13 mouse cellular contexts compared by ENCODE assay signal in the genomic region with DNA sequence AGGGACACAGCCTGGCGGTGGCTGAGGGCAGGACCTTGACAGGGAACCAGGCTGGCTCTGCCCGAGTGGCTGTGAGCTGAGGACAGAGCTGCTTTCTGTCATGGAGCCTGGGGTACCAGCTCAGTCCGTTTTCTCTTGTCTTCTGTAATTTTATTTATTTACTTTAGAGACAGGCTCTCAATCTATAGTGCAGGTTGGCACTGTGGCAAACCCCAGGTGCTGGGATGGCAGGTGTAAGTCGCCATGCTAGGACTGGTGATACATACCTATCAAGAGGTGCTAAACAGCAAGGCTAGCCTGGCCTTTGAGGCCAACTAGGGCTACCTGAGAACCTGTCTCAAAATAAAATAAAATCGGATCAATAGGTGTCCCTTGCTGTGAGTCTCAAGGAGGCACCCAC. TPM values are rescaled to one million over a fixed set of nuclear protein-coding genes. Genes with fewer than 3 reads are reported as not detected.
A peak's percentile ranks its signal among the peaks of the same experiment; 100 is the strongest.
DNase-seq lines count a peak whose midpoint lies in the region; ATAC-seq and TF ChIP-seq lines count a peak whose summit lies in the region.
"Had no signal": no experiment of that assay in that cellular context is flagged by ENCODE, and none has a peak within 500 bp of the region (broad histone marks: within the 10 kb centered on the region; RNA-seq: fewer than 3 reads in every experiment).

No protein-coding gene starts in this region.

- H3ac ChIP-seq in myocyte (ENCODE audit: control insufficient read depth, insufficient read length): no peak overlapping the region

- ATAC-seq in forebrain, embryonic 16.5 days: no peak
- no peak for ATAC-seq in limb, embryonic 11.5 days (ENCODE audit: insufficient number of reproducible peaks, low FRiP score, low TSS enrichment, low read depth)
- ATAC-seq in hindbrain, embryonic 16.5 days: 0 out of 2 replicates have a peak, but pooled peaks have one; percentile 1

- H3K27me3 ChIP-seq in forebrain, embryonic 10.5 days (ENCODE audit: poor library complexity, severe bottlenecking): peaks cover 37% of the 10 kb centered on the region
- H3K27me3 ChIP-seq in forebrain, embryonic 16.5 days (replicated peaks; ENCODE audit: control insufficient read depth, insufficient read depth, low read length): no peaks in the 10 kb centered on the region
- H3K27me3 ChIP-seq in limb, embryonic 11.5 days (ENCODE audit: control insufficient read depth, insufficient read depth, low read length): no peaks in the 10 kb centered on the region
- H3K27me3 ChIP-seq in limb, embryonic 10.5 days (ENCODE audit: low read depth, poor library complexity, severe bottlenecking): peaks cover 40% of the 10 kb centered on the region
- H3K27me3 ChIP-seq in hindbrain, embryonic 16.5 days (replicated peaks; ENCODE audit: control insufficient read depth, insufficient read depth, low read length): no peaks in the 10 kb centered on the region
- no peaks in the 10 kb centered on the region for H3K27me3 ChIP-seq in myocyte (ENCODE audit: control insufficient read depth, insufficient read depth, insufficient read length)

- no peak for TF ChIP-seq POLR2A in myocyte (IDR thresholded peaks at IDR 0.05; ENCODE audit: insufficient read length, low read depth)

- peaks cover 4% of the 10 kb centered on the region; the same call in 1 of the 2 replicates for H3K36me3 ChIP-seq in forebrain, embryonic 10.5 days (replicated peaks)
- H3K36me3 ChIP-seq in forebrain, embryonic 16.5 days (ENCODE audit: control insufficient read depth, insufficient read depth): no peaks in the 10 kb centered on the region
- no peaks in the 10 kb centered on the region for H3K36me3 ChIP-seq in limb, embryonic 11.5 days (ENCODE audit: control insufficient read depth, insufficient read depth, low read length)
- H3K36me3 ChIP-seq in limb, embryonic 10.5 days: no peaks in the 10 kb centered on the region
- no peaks in the 10 kb centered on the region for H3K36me3 ChIP-seq in hindbrain, embryonic 16.5 days (ENCODE audit: control insufficient read depth, insufficient read depth, low read length)
- no peaks in the 10 kb centered on the region for H3K36me3 ChIP-seq in myocyte (ENCODE audit: control insufficient read depth, insufficient read depth)

- WGBS in forebrain, embryonic 10.5 days: 68% methylated on average over 5 of the region's 5 CpGs
- WGBS in forebrain, embryonic 16.5 days: 67% methylated on average over 5 of the region's 5 CpGs
- WGBS in limb, embryonic 11.5 days: 63% methylated on average over 5 of the region's 5 CpGs
- WGBS in limb, embryonic 10.5 days: 67% methylated on average over 5 of the region's 5 CpGs
- 64% methylated on average over 5 of the region's 5 CpGs for WGBS in hindbrain, embryonic 16.5 days

- no peak overlapping the region for H3K27ac ChIP-seq in forebrain, embryonic 10.5 days
- no peak overlapping the region for H3K27ac ChIP-seq in forebrain, embryonic 16.5 days (ENCODE audit: low read length)
- H3K27ac ChIP-seq in limb, embryonic 11.5 days (replicated peaks; ENCODE audit: low read depth, low read length): no peak overlapping the region
- no peak overlapping the region for H3K27ac ChIP-seq in limb, embryonic 10.5 days
- H3K27ac ChIP-seq in hindbrain, embryonic 16.5 days (ENCODE audit: low read depth, low read length): no peak overlapping the region

- no peaks in the 10 kb centered on the region for H3K79me2 ChIP-seq in myocyte (ENCODE audit: control insufficient read depth, insufficient read depth)

- H3K4me2 ChIP-seq in forebrain, embryonic 16.5 days (ENCODE audit: low read length): no peak overlapping the region
- H3K4me2 ChIP-seq in limb, embryonic 11.5 days (ENCODE audit: low read depth, severe bottlenecking): peak overlapping the region; percentile 81; the same call in 1 of the 2 replicates
- peak overlapping the region; percentile 94; the same call in 1 of the 2 replicates for H3K4me2 ChIP-seq in hindbrain, embryonic 16.5 days (ENCODE audit: low read length)
- peak overlapping the region; percentile 81 for H3K4me2 ChIP-seq in myocyte (ENCODE audit: low read depth)

- peaks cover 46% of the 10 kb centered on the region for H3K4me1 ChIP-seq in forebrain, embryonic 10.5 days
- peaks cover 13% of the 10 kb centered on the region for H3K4me1 ChIP-seq in forebrain, embryonic 16.5 days (replicated peaks; ENCODE audit: control insufficient read depth, insufficient read depth, low read length)
- peaks cover 17% of the 10 kb centered on the region for H3K4me1 ChIP-seq in limb, embryonic 11.5 days (ENCODE audit: control insufficient read depth, insufficient read depth, low read length)
- peaks cover 45% of the 10 kb centered on the region for H3K4me1 ChIP-seq in limb, embryonic 10.5 days
- peaks cover 11% of the 10 kb centered on the region for H3K4me1 ChIP-seq in hindbrain, embryonic 16.5 days (ENCODE audit: control insufficient read depth, insufficient read depth, low read depth, low read length)

- no peaks in the 10 kb centered on the region for H3K9me3 ChIP-seq in forebrain, embryonic 10.5 days
- H3K9me3 ChIP-seq in forebrain, embryonic 16.5 days (ENCODE audit: control insufficient read depth, low read length): no peaks in the 10 kb centered on the region
- H3K9me3 ChIP-seq in limb, embryonic 11.5 days (ENCODE audit: control insufficient read depth, low read length): no peaks in the 10 kb centered on the region
- H3K9me3 ChIP-seq in limb, embryonic 10.5 days (replicated peaks): no peaks in the 10 kb centered on the region
- no peaks in the 10 kb centered on the region for H3K9me3 ChIP-seq in hindbrain, embryonic 16.5 days (ENCODE audit: control insufficient read depth, low read length)

- no peak for DNase-seq in forebrain, embryonic 10.5 days (ENCODE audit: extremely low spot score, low spot score)
- DNase-seq in limb, embryonic 11.5 days (ENCODE audit: low spot score): no peak
- DNase-seq in limb, embryonic 10.5 days (ENCODE audit: low spot score): no peak
- no peak for DNase-seq in left cerebral cortex, adult 11 months (ENCODE audit: low spot score)
- DNase-seq in kidney, postnatal 10 days: no peak
- DNase-seq: cerebellum, postnatal 36 days; kidney, adult 18-20 months; spleen, adult 18-20 months; thymus, postnatal 14 days had no signal

- peak overlapping the region; percentile 62; the same call in 1 of the 2 replicates for H3K4me3 ChIP-seq in forebrain, embryonic 10.5 days
- no peak overlapping the region for H3K4me3 ChIP-seq in forebrain, embryonic 16.5 days (replicated peaks; ENCODE audit: low read length)
- no peak overlapping the region; the same call in 1 of the 2 replicates for H3K4me3 ChIP-seq in limb, embryonic 11.5 days (ENCODE audit: low read depth, low read length)
- no peak overlapping the region for H3K4me3 ChIP-seq in limb, embryonic 10.5 days
- H3K4me3 ChIP-seq in hindbrain, embryonic 16.5 days (ENCODE audit: low read length): peak overlapping the region; percentile 59; the same call in 1 of the 2 replicates
- peak overlapping the region; percentile 18 for H3K4me3 ChIP-seq in myocyte

- no peak overlapping the region for H3K9ac ChIP-seq in forebrain, embryonic 16.5 days (replicated peaks; ENCODE audit: low read depth, low read length)
- H3K9ac ChIP-seq in limb, embryonic 11.5 days (ENCODE audit: low read length): no peak overlapping the region
- no peak overlapping the region; the same call in none of the 2 replicates for H3K9ac ChIP-seq in hindbrain, embryonic 16.5 days (ENCODE audit: low read depth, low read length)

RNA-seq across cellular contexts. Expression of a gene that starts 7.0 kb away (rescaled TPM):
- polyA plus RNA-seq in forebrain, embryonic 10.5 days (2016; fragmentation: Nextera tagmentation; extraction: Ambion mirVana): 4.7 and 5.9 TPM in 2 replicates
- polyA plus RNA-seq in forebrain, embryonic 16.5 days (2015; fragmentation: Nextera tagmentation; extraction: Ambion mirVana): 11.2 and 13.4 TPM in 2 replicates
- polyA plus RNA-seq in limb, embryonic 11.5 days (2014; fragmentation: Nextera tagmentation; extraction: Ambion mirVana): 3.8 and 3.9 TPM in 2 replicates
- polyA plus RNA-seq in limb, embryonic 10.5 days (2016; fragmentation: Nextera tagmentation; extraction: Ambion mirVana): 2.8 and 4.0 TPM in 2 replicates
- 16.3 and 18.5 TPM in 2 replicates for polyA plus RNA-seq in hindbrain, embryonic 16.5 days (2015; fragmentation: Nextera tagmentation; extraction: Ambion mirVana)
- 11.9 TPM for polyA plus RNA-seq in myocyte (2012; fragmentation: generic; extraction: Trizol)

RNA-seq across cellular contexts. Expression of a gene that starts 16.5 kb away (rescaled TPM):
- polyA plus RNA-seq in forebrain, embryonic 10.5 days (2016; fragmentation: Nextera tagmentation; extraction: Ambion mirVana): 4.8 and 5.7 TPM in 2 replicates
- polyA plus RNA-seq in forebrain, embryonic 16.5 days (2015; fragmentation: Nextera tagmentation; extraction: Ambion mirVana): 7.4 and 8.3 TPM in 2 replicates
- polyA plus RNA-seq in limb, embryonic 11.5 days (2014; fragmentation: Nextera tagmentation; extraction: Ambion mirVana): 4.9 and 5.1 TPM in 2 replicates
- polyA plus RNA-seq in limb, embryonic 10.5 days (2016; fragmentation: Nextera tagmentation; extraction: Ambion mirVana): 4.4 and 5.0 TPM in 2 replicates
- polyA plus RNA-seq in hindbrain, embryonic 16.5 days (2015; fragmentation: Nextera tagmentation; extraction: Ambion mirVana): 6.8 and 7.9 TPM in 2 replicates
- polyA plus RNA-seq in myocyte (2012; fragmentation: generic; extraction: Trizol): 5.8 TPM

RNA-seq across cellular contexts. Expression of a gene that starts 17.7 kb away (rescaled TPM):
- polyA plus RNA-seq in forebrain, embryonic 10.5 days (2016; fragmentation: Nextera tagmentation; extraction: Ambion mirVana): 184 and 186 TPM in 2 replicates
- 152 and 167 TPM in 2 replicates for polyA plus RNA-seq in forebrain, embryonic 16.5 days (2015; fragmentation: Nextera tagmentation; extraction: Ambion mirVana)
- 154 and 161 TPM in 2 replicates for polyA plus RNA-seq in limb, embryonic 11.5 days (2014; fragmentation: Nextera tagmentation; extraction: Ambion mirVana)
- 174 and 187 TPM in 2 replicates for polyA plus RNA-seq in limb, embryonic 10.5 days (2016; fragmentation: Nextera tagmentation; extraction: Ambion mirVana)
- polyA plus RNA-seq in hindbrain, embryonic 16.5 days (2015; fragmentation: Nextera tagmentation; extraction: Ambion mirVana): 168 and 190 TPM in 2 replicates
- 141 TPM for polyA plus RNA-seq in myocyte (2012; fragmentation: generic; extraction: Trizol)

RNA-seq across cellular contexts. Expression of a gene that starts 36.5 kb away (rescaled TPM):
- 0.36 and 0.38 TPM in 2 replicates for polyA plus RNA-seq in forebrain, embryonic 10.5 days (2016; fragmentation: Nextera tagmentation; extraction: Ambion mirVana)
- 1.6 and 1.9 TPM in 2 replicates for polyA plus RNA-seq in forebrain, embryonic 16.5 days (2015; fragmentation: Nextera tagmentation; extraction: Ambion mirVana)
- 0.09 and 0.34 TPM in 2 replicates for polyA plus RNA-seq in limb, embryonic 11.5 days (2014; fragmentation: Nextera tagmentation; extraction: Ambion mirVana)
- 0.16 and 0.23 TPM in 2 replicates for polyA plus RNA-seq in limb, embryonic 10.5 days (2016; fragmentation: Nextera tagmentation; extraction: Ambion mirVana)
- 2.4 and 3.1 TPM in 2 replicates for polyA plus RNA-seq in hindbrain, embryonic 16.5 days (2015; fragmentation: Nextera tagmentation; extraction: Ambion mirVana)
- 3.0 TPM for polyA plus RNA-seq in myocyte (2012; fragmentation: generic; extraction: Trizol)
- polyA plus RNA-seq: heart, embryonic 14.5 days had no signal

RNA-seq across cellular contexts. Expression of a gene that starts 41.2 kb away (rescaled TPM):
- 3,478 and 3,689 TPM in 2 replicates for polyA plus RNA-seq in forebrain, embryonic 10.5 days (2016; fragmentation: Nextera tagmentation; extraction: Ambion mirVana)
- polyA plus RNA-seq in forebrain, embryonic 16.5 days (2015; fragmentation: Nextera tagmentation; extraction: Ambion mirVana): 2,480 and 2,641 TPM in 2 replicates
- polyA plus RNA-seq in limb, embryonic 11.5 days (2014; fragmentation: Nextera tagmentation; extraction: Ambion mirVana): 3,769 and 3,846 TPM in 2 replicates
- polyA plus RNA-seq in limb, embryonic 10.5 days (2016; fragmentation: Nextera tagmentation; extraction: Ambion mirVana): 3,636 and 3,729 TPM in 2 replicates
- polyA plus RNA-seq in hindbrain, embryonic 16.5 days (2015; fragmentation: Nextera tagmentation; extraction: Ambion mirVana): 1,821 and 2,018 TPM in 2 replicates
- polyA plus RNA-seq in myocyte (2012; fragmentation: generic; extraction: Trizol): 5,695 TPM

Comparison
In these comparisons a context has a peak if more than half of its experiments do, and no peak if none do; other contexts are left out.
1. H3K4me3 ChIP-seq: peak in forebrain, embryonic 10.5 days (single experiment), hindbrain, embryonic 16.5 days (single experiment) and myocyte (single experiment); none in forebrain, embryonic 16.5 days (single experiment), limb, embryonic 11.5 days (single experiment) and limb, embryonic 10.5 days (single experiment).